Mouse (Mus musculus) embryonic facial prominence, embryonic 12.5 days (tissue): ENCODE measurements around the gene Angptl7. TPM values are rescaled to one million over a fixed set of nuclear protein-coding genes. Genes with fewer than 3 reads are reported as not detected.

Experiments used
- ATAC-seq: fragments of 200-750 bp; cut with Nextera tagmentation; 2 replicates; pipeline ENCODE4 v1.8.0; 2017; ENCODE audit not compliant: insufficient number of reproducible peaks, insufficient read depth, low FRiP score, low TSS enrichment
- H3K27ac ChIP-seq: fragments of 300-500 bp; sonication (generic); 2 replicates; pipeline ENCODE4 v1.5.1; 2016; ENCODE audit warnings: mild to moderate bottlenecking
- H3K27me3 ChIP-seq: fragments of 300-500 bp; sonication (generic); 2 replicates; pipeline ENCODE4 v1.6.1; 2016; ENCODE audit warnings: mild to moderate bottlenecking, moderate library complexity
- H3K36me3 ChIP-seq: fragments of 300-500 bp; sonication (generic); 2 replicates; pipeline ENCODE4 v1.6.1; 2016; ENCODE audit warnings: mild to moderate bottlenecking
- H3K4me1 ChIP-seq: fragments of 300-500 bp; sonication (generic); 2 replicates; pipeline ENCODE4 v1.6.1; 2016
- H3K4me2 ChIP-seq: fragments of 300-500 bp; sonication (generic); replicated peaks from 2 replicates; pipeline ENCODE4 v1.6.1; 2016; ENCODE audit warnings: mild to moderate bottlenecking, moderate library complexity
- H3K4me3 ChIP-seq: fragments of 300-500 bp; sonication (generic); 2 replicates; pipeline ENCODE4 v1.5.1; 2016; ENCODE audit warnings: mild to moderate bottlenecking
- H3K9ac ChIP-seq: fragments of 300-500 bp; sonication (generic); 2 replicates; pipeline ENCODE4 v1.6.1; 2016; ENCODE audit warnings: mild to moderate bottlenecking, moderate library complexity
- H3K9me3 ChIP-seq: fragments of 300-500 bp; sonication (generic); 2 replicates; pipeline ENCODE4 v1.6.1; 2016; ENCODE audit warnings: mild to moderate bottlenecking, moderate library complexity
- WGBS: fragments of 180-500 bp; shearing (Covaris S2); methylation state at CpG from one replicate; pipeline ENCODE4 v1.1.7; 2016; 5-methylcytosine and 5-hydroxymethylcytosine counted together
- polyA plus RNA-seq: library from polyadenylated mRNA; unstranded; fragments of >200 nt; fragmentation: Nextera tagmentation; extraction: Ambion mirVana; gene quantifications from 2 replicates; pipeline ENCODE4 v1.2.1, GENCODE M21; 2016

Gene Angptl7
- 1.0 and 1.2 TPM in 2 replicates for polyA plus RNA-seq

- no peak for ATAC-seq
- Histone ChIP-seq H3K4me3 (no peak within 1 kb of the TSS), H3K36me3 (peaks cover 65% of the 10 kb centered on the region), H3K4me2 (no peak within 1 kb of the TSS), H3K4me1 (no peaks in the 10 kb centered on the region), H3K9ac (no peak within 1 kb of the TSS), H3K27ac (no peak within 1 kb of the TSS), H3K9me3 (no peaks in the 10 kb centered on the region), H3K27me3 (no peaks in the 10 kb centered on the region)
- WGBS, result 52% methylated on average over 4 of the region's 4 CpGs
Measured at GRCm38 (mm10) chr4:148500410-148500867, at the start of gene Angptl7. Gene Angptl7, minus strand, starts transcription at chr4:148500460.

- H3K4me2 ChIP-seq, result no peak overlapping the region
- no peak for ATAC-seq
- H3K9me3 ChIP-seq, result no peaks in the 10 kb centered on the region
- no peaks in the 10 kb centered on the region for H3K27me3 ChIP-seq
- H3K4me1 ChIP-seq, result no peaks in the 10 kb centered on the region
- H3K4me3 ChIP-seq, result no peak overlapping the region
- WGBS, result 84% methylated on average over 4 of the region's 4 CpGs
- no peak overlapping the region for H3K9ac ChIP-seq
- no peak overlapping the region for H3K27ac ChIP-seq
- peaks cover 91% of the 10 kb centered on the region for H3K36me3 ChIP-seq
Measured at GRCm38 (mm10) chr4:148549106-148549505, 48.8 kb upstream of the Angptl7 start.

GRCm38 (mm10) chr4:148535876-148536275, 35.6 kb upstream of the Angptl7 start:
- Histone ChIP-seq H3K4me1 (no peaks in the 10 kb centered on the region), H3K36me3 (peaks cover 95% of the 10 kb centered on the region)
- WGBS, result 82% methylated on average over 3 of the region's 3 CpGs

GRCm38 (mm10) chr4:148533613-148534328, 33.5 kb upstream of the Angptl7 start:
- H3K4me3 ChIP-seq, result no peak overlapping the region
- H3K36me3 ChIP-seq, result peaks cover 95% of the 10 kb centered on the region
- H3K4me2 ChIP-seq, result no peak overlapping the region
- no peak overlapping the region for H3K27ac ChIP-seq
- no peak for ATAC-seq
- no peaks in the 10 kb centered on the region for H3K9me3 ChIP-seq
- no peak overlapping the region for H3K9ac ChIP-seq
- WGBS, result 90% methylated on average over 12 of the region's 12 CpGs
- H3K4me1 ChIP-seq, result no peaks in the 10 kb centered on the region
- no peaks in the 10 kb centered on the region for H3K27me3 ChIP-seq

More at GRCm38 (mm10) chr4:148535876-148536275, 35.6 kb upstream of the Angptl7 start:
- no peak overlapping the region for H3K9ac ChIP-seq
- H3K9me3 ChIP-seq, result no peaks in the 10 kb centered on the region
- H3K4me2 ChIP-seq, result no peak overlapping the region
- no peak for ATAC-seq
- no peak overlapping the region for H3K4me3 ChIP-seq
- no peaks in the 10 kb centered on the region for H3K27me3 ChIP-seq
- H3K27ac ChIP-seq, result no peak overlapping the region

GRCm38 (mm10) chr4:148532516-148532915, 32.3 kb upstream of the Angptl7 start:
- Histone ChIP-seq H3K27ac (no peak overlapping the region), H3K9me3 (no peaks in the 10 kb centered on the region), H3K27me3 (no peaks in the 10 kb centered on the region), H3K4me2 (no peak overlapping the region), H3K36me3 (peaks cover 87% of the 10 kb centered on the region), H3K4me1 (no peaks in the 10 kb centered on the region), H3K4me3 (no peak overlapping the region), H3K9ac (no peak overlapping the region)
- ATAC-seq, result no peak
- 87% methylated on average over 3 of the region's 3 CpGs for WGBS

GRCm38 (mm10) chr4:148531341-148531740, 31.1 kb upstream of the Angptl7 start:
- no peak for ATAC-seq
- Histone ChIP-seq H3K4me3 (no peak overlapping the region), H3K4me2 (no peak overlapping the region), H3K9ac (no peak overlapping the region), H3K27me3 (no peaks in the 10 kb centered on the region), H3K9me3 (no peaks in the 10 kb centered on the region), H3K36me3 (peaks cover 87% of the 10 kb centered on the region), H3K27ac (no peak overlapping the region), H3K4me1 (no peaks in the 10 kb centered on the region)
- 90% methylated on average over 4 of the region's 4 CpGs for WGBS

GRCm38 (mm10) chr4:148530778-148531177, 30.5 kb upstream of the Angptl7 start:
- 90% methylated on average over 6 of the region's 6 CpGs for WGBS
- Histone ChIP-seq H3K27ac (no peak overlapping the region), H3K4me1 (no peaks in the 10 kb centered on the region), H3K9ac (no peak overlapping the region), H3K27me3 (no peaks in the 10 kb centered on the region), H3K9me3 (no peaks in the 10 kb centered on the region), H3K36me3 (peaks cover 88% of the 10 kb centered on the region), H3K4me2 (no peak overlapping the region), H3K4me3 (no peak overlapping the region)
- no peak for ATAC-seq

- Histone ChIP-seq H3K9me3 (no peaks in the 10 kb centered on the region), H3K4me3 (no peak overlapping the region), H3K36me3 (peaks cover 88% of the 10 kb centered on the region), H3K9ac (no peak overlapping the region), H3K27ac (no peak overlapping the region), H3K27me3 (no peaks in the 10 kb centered on the region), H3K4me1 (no peaks in the 10 kb centered on the region), H3K4me2 (no peak overlapping the region)
- 93% methylated on average over 5 of the region's 5 CpGs for WGBS
- no peak for ATAC-seq
Measured at GRCm38 (mm10) chr4:148530351-148530750, 30.1 kb upstream of the Angptl7 start.

GRCm38 (mm10) chr4:148527158-148527910, 27.1 kb upstream of the Angptl7 start:
- H3K9me3 ChIP-seq, result no peaks in the 10 kb centered on the region
- H3K27ac ChIP-seq, result no peak overlapping the region
- no peak overlapping the region for H3K4me3 ChIP-seq
- no peaks in the 10 kb centered on the region for H3K27me3 ChIP-seq
- no peak overlapping the region for H3K9ac ChIP-seq
- peaks cover 82% of the 10 kb centered on the region for H3K36me3 ChIP-seq
- no peak for ATAC-seq
- no peaks in the 10 kb centered on the region for H3K4me1 ChIP-seq
- 93% methylated on average over 10 of the region's 10 CpGs for WGBS
- H3K4me2 ChIP-seq, result no peak overlapping the region

GRCm38 (mm10) chr4:148523538-148523937, 23.3 kb upstream of the Angptl7 start:
- H3K27ac ChIP-seq, result no peak overlapping the region
- no peak overlapping the region for H3K9ac ChIP-seq
- 72% methylated on average over 7 of the region's 7 CpGs for WGBS
- no peak overlapping the region for H3K4me2 ChIP-seq
- H3K4me1 ChIP-seq, result no peaks in the 10 kb centered on the region
- peaks cover 73% of the 10 kb centered on the region for H3K36me3 ChIP-seq
- no peaks in the 10 kb centered on the region for H3K9me3 ChIP-seq
- ATAC-seq, result no peak
- H3K27me3 ChIP-seq, result no peaks in the 10 kb centered on the region
- H3K4me3 ChIP-seq, result no peak overlapping the region

- 39% methylated on average over 5 of the region's 5 CpGs for WGBS
- Histone ChIP-seq H3K27ac (peak overlapping the region; percentile 52; the same call in 1 of the 2 replicates), H3K27me3 (no peaks in the 10 kb centered on the region), H3K4me2 (no peak overlapping the region), H3K4me3 (no peak overlapping the region), H3K9me3 (no peaks in the 10 kb centered on the region), H3K36me3 (peaks cover 70% of the 10 kb centered on the region), H3K4me1 (no peaks in the 10 kb centered on the region), H3K9ac (no peak overlapping the region)
- ATAC-seq, result no peak
Measured at GRCm38 (mm10) chr4:148518235-148518795, 18.1 kb upstream of the Angptl7 start.
